Mouse (Mus musculus) adrenal gland, adult 8-10 months (tissue): Measurements from ENCODE around the gene Arrb2. TPM values are rescaled to one million over a fixed set of nuclear protein-coding genes. Genes with fewer than 3 reads are reported as not detected.
"Not testable (repeated sequence)": the region's sequence is repeated elsewhere in the genome, so short reads cannot be mapped to it uniquely, and the experiment has no call there.

Experiments used
- DNase-seq: peaks from one replicate; pipeline ENCODE4 v3.0.0; 2022
- total RNA-seq, 4 experiments: library from RNA; stranded (reverse); gene quantifications; 2 replicates each; pipeline ENCODE4 v1.2.4; 2022

Gene Arrb2
- total RNA-seq, 4 experiments from 2014 or later, result 22.0 to 51.3 (median 33.9) TPM

DNA sequence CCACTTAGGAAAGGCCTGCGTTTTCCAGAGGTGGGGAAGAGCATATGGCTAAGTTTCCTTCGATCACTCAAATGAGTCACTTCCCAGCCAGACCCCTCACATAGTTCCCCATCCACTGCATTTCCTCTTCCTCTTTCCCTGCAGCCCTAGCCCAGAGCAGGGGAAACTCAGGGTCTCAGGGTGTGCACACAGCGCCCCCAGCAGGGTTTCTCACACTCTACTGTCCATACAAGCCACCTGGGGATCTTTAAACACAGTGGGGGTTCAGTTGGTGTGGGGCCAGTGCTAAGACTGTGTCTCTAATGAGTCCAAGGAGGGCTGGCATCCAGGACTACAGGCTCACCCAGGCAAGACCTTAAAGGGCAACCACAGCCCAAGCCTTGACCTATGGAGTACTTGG lies 14.3 kb downstream of the Arrb2 start:
- DNase-seq, result no peak

- no peak for DNase-seq
These were observed 14.9 kb downstream of the Arrb2 start for GRCm38 (mm10) chr11:70447373-70447772.

- DNase-seq, result no peak
These were observed 18.5 kb downstream of the Arrb2 start for GRCm38 (mm10) chr11:70450926-70451325.

DNA sequence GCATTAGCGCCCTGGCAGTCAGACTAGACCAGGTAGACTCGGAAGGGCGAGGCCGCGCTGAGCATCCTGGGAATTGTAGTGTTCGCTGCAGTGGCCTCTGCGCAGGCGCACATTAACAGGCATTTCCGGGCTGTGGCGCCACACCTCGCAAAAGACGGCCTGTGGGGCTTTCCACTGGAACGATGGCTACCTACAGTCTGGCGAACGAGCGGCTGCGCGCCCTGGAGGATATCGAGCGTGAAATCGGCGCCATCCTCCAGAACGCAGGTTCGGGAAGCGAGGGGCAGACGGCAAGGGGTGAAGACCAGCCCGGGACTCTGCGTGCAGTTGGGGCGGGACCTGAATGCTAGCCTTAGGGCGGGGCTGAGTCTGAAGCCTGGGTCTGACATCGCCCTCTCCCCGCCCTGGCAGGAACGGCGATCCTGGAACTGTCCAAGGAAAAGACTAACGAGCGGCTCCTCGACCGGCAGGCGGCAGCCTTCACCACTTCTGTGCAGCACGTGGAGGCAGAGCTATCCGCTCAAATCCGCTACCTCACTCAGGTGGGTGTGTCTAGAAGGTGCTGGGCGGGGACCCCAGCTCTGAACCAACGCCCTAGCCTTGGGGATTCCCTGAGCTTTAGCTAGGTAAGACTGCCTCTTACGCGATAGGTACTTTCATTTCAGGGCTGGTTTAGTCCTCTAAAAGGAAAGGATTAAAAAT lies 19.5 kb downstream of the Arrb2 start, which contains the start of gene Med11:
Gene Med11 (plus strand): TSS at position 123 of the 702 bp plus-strand sequence.
- DNase-seq, result peak; percentile 96

DNA sequence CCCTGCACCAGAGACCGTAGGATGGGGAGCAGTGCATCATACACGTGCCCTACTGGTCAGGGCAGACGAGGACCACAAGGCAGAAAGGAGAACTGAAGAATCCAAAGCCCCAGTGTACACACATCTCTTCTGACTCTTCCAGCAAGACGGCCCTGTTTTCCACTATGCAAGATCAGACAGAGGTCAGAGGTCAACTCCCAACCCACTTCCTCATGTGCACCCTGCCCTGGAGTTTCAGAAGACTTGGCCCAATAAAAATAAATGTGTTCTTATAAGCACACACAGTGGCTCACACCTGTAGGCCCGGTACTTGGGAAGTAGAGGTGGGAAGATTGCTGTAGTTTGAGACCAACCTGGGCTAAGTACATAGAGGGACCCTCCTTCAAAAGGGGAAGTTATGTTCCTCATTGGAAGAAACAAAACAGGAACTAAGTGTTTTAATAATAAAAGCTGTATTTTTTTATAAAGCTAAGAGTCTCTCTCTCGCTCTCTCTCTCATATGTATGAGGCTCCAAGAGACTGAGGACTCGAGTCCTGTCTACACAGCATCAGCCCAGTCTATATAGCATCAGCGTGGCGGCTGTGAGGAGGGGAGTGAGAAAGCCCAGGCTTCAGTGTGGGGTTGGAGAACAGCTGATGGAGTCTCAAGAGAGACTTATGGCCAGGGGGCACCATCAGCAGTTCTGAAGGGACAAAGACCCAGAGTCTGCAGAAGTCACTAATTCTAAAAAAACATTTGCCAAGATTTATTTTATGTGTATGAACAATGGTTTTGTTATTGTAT lies 21.0 kb downstream of the Arrb2 start:
- DNase-seq, result no peak

GRCm38 (mm10) chr11:70458688-70459600 lies 26.5 kb downstream of the Arrb2 start, which contains the start of gene Zmynd15:
TSS of gene Zmynd15 (plus strand) at chr11:70459433.
- DNase-seq, result no peak

- peak; percentile 34 for DNase-seq
These were observed 27.2 kb downstream of the Arrb2 start, which contains the start of gene Cxcl16 for GRCm38 (mm10) chr11:70459601-70460101. TSS of gene Cxcl16 (minus strand) at chr11:70459984.

GRCm38 (mm10) chr11:70463970-70464369 lies 31.5 kb downstream of the Arrb2 start:
- no peak for DNase-seq

GRCm38 (mm10) chr11:70465211-70465610 lies 32.8 kb downstream of the Arrb2 start:
- no peak for DNase-seq

DNA sequence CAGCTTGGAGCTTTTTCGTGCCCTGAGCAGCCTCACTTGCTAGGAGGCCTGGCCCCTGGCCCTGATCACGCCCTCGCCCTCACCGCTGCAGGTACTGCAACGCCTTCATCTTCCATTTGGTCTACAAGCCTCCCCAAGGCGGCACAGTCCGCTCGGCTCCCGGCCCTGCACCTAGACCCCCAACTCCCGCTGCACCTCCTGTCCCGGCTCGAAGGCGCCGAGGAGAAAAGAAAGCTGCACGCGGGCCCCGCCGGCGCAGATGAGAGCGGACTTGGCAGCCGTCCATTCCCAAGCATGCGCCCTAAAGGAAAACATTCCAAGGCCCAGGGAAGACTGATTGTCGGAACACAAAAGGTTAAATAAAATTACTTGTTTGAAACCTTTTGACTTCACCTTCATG lies 33.4 kb downstream of the Arrb2 start:
- DNase-seq, result no peak

- no peak for DNase-seq
These were observed 35.6 kb downstream of the Arrb2 start for GRCm38 (mm10) chr11:70467902-70468619.

GRCm38 (mm10) chr11:70469764-70470163 lies 37.3 kb downstream of the Arrb2 start:
- DNase-seq, result no peak

- DNase-seq, result peak; percentile 36
These were observed 40.3 kb downstream of the Arrb2 start for GRCm38 (mm10) chr11:70472716-70473115.

DNA sequence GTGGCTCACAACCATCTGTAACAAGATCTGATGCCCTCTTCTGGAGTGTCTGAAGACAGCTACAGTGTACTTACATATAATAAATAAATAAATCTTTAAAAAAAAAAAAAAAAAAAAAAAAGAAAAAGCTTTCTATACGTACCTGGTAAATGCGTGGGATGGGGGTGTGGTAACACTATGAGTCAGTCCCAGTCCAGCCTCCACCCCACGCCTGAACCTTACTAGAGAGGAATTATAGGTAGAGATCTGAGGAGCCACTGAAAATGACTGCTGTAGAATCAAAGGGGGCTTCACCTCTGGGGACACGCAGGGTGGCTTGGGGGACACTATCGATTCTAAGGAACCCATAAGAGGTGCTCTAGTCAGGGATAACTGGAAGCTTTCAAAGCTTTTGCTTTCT lies 40.9 kb downstream of the Arrb2 start:
- not testable (repeated sequence) for DNase-seq

DNA sequence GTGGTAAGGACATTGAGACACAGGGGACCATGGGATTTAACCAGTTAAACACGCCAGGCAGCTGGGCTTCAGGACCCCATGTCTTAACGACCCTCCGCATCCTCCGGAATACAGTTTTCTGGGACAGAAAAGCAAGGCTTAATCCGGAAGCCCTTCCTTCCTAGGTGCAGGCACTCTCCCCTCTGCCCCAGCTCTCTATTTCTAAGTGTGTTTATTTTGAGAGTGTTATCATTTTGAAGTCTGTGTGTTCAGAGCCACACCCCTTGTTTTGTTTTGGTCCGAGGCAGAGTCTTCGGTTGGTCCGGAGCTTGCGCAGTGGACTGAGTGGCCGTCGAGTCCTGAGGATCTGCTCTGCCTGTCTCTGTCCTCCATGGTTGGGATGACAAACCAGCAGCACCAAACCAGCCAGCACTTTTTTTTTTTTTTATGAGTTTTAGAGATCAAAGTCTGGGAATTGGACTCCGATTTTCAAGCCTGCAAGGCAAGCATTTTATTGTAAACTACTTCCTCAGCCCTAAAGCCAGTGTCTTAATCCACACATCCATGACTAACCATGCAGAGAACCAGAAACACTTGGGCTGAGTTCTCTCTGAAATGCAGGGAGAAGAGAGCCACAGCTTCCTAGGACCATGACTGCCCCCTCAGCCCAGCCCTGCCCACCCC lies 42.6 kb downstream of the Arrb2 start:
- DNase-seq, result no peak

GRCm38 (mm10) chr11:70485498-70485897 lies 53.1 kb downstream of the Arrb2 start:
- DNase-seq, result no peak

DNA sequence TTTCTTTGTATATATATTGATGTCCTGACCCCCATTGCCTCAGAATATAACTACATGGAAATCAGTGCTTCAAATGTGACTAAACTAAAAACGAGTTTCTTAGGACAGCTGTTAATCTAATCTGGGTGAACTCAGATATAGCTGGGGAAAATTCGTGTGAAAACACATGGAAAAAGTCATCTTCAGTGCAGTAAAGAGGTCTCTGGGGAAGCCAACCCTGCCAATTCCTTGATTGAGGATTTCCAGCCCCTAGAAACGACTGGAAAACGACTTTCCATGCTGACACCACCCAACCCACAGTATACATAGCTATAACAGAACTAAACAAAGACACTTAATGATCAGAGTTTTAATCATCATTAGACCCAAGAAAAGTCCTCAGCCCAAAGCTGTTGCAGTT lies 55.4 kb downstream of the Arrb2 start:
- DNase-seq, result no peak

- DNase-seq, result no peak
These were observed 56.7 kb downstream of the Arrb2 start for GRCm38 (mm10) chr11:70489138-70489537.

DNA sequence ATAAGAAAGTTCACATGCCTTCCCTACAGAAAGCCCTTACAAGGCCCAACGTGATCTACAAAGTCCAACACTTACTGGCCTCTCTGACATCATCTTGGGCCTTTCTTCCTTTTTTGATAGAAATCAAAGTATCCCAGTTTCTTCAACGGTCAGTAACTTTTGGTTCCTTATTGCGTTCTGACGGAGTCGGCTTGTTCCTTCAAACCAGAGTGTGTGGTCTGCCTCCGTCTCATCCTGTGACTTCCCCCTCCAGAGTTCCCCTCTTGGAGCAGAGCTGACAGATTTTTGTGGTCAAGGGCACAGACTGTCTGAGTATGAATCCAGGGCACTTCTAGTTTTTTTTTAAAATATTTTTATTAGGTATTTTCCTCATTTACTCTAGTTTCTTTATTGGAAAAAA lies 57.2 kb downstream of the Arrb2 start:
- DNase-seq, result no peak
